Mouse (Mus musculus) stomach, postnatal 0 days (tissue): ENCODE measurements around the gene Ltc4s.

ENCODE experiments used
- CTCF ChIP-seq: IDR thresholded peaks from 2 replicates; pipeline ENCODE4 v1.5.1; 2016; ENCODE audit warnings: antibody characterized with exemption, low read depth, mild to moderate bottlenecking, moderate library complexity
- EP300 ChIP-seq: optimal IDR thresholded peaks from 2 replicates; pipeline ENCODE3; 2016; ENCODE audit warnings: antibody characterized with exemption

- TF ChIP-seq CTCF (no peak), EP300 (no peak)
Observed at GRCm38 (mm10) chr11:50253393-50253792, 15.0 kb upstream of the Ltc4s start.
